Mouse (Mus musculus) retina, postnatal 7 days (tissue): Measurements from ENCODE around the gene Ampd2.

Experiments used
- DNase-seq: peaks from one replicate; pipeline ENCODE4 v3.0.0-alpha.2; 2012; ENCODE audit warnings: low read depth, low spot score

The Ampd2 gene

GRCm38 (mm10) chr3:108069231-108069870, 17.1 kb downstream of the Ampd2 start:
- no peak for DNase-seq

GRCm38 (mm10) chr3:108068826-108069225, 17.6 kb downstream of the Ampd2 start:
- DNase-seq, result no peak

- DNase-seq, result no peak
These were observed 19.0 kb downstream of the Ampd2 start for GRCm38 (mm10) chr3:108067370-108067934.

- no peak for DNase-seq
These were observed 20.9 kb downstream of the Ampd2 start for GRCm38 (mm10) chr3:108065551-108065950.

DNA sequence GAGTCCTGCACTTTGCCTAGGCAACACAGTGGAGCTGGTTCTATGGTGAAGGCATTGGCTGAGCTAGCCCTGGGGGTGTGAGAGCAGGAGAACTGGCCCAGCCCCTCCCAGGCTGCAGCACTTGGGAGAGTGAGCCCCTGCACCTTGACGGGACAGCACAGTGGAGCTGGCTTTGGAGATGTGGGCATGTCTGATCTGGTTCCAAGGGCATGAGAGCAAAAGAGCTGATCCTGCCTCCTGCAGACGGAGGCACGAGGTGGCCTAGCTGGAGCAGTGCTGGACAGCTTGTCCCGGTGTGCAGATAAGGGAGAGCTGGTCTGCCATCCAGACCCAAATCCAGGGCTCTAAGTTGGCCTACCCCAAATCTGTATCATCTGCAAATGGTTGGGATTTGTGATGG, 21.8 kb downstream of the Ampd2 start:
- DNase-seq, result no peak

DNA sequence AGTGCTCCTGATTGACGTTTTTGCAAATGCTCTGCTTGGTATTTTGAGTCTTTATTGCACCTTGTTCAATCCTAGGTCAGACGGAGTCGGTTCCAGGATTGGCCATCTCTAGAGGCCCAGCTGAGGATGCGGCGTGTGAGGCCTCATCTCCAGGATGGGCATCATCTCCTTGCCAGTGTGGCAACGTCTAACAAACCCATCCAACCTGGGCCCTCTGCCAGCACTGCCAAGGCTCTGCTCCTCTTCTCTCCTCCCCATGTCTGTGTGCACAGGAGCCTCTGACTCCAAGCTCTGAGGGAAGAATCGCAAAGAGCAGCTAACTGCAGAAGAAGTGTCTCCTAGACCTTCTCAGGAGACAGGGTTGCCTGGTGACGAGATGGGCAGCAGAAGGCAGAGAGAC, 23.8 kb downstream of the Ampd2 start:
- DNase-seq, result no peak

DNA sequence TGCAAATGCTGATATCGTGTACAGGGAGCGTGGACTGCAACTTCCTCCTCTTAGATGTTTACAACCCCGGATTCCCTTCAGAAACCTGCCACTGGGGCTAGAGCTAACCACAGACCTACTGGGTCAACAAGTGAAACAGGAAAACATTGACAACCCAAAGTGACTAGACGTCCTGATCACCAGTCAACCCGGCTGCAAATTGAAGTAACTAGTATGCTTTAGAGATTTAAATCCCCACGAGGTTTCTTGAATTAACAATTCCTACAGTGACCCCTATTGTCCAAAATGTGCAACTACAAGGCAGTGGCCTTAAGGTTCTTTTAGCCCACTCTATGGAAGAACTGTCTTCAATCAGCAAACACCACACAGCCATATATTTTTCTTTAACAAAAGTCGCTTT, 25.0 kb downstream of the Ampd2 start:
- peak; percentile 51 for DNase-seq

GRCm38 (mm10) chr3:108050493-108050892, 36.0 kb downstream of the Ampd2 start:
- DNase-seq, result no peak

DNA sequence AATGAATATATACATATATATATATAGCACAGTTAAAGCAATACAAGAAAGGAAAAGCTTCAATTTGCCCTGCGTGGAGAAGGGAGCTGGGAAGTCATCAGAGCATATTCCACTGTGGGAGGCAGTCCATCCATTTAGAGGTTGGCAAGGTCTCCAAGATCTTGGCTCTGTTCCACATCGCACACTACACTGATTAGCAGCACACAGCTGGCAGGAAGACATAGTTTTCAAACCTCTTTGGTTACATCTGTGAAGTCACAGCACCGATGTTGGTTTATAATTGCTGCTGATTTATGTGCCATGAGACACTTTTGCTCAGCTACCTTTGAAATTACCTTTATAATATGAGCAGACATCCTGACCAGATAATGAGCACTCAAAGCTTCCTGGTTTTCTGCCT, 38.1 kb downstream of the Ampd2 start:
- no peak for DNase-seq

DNA sequence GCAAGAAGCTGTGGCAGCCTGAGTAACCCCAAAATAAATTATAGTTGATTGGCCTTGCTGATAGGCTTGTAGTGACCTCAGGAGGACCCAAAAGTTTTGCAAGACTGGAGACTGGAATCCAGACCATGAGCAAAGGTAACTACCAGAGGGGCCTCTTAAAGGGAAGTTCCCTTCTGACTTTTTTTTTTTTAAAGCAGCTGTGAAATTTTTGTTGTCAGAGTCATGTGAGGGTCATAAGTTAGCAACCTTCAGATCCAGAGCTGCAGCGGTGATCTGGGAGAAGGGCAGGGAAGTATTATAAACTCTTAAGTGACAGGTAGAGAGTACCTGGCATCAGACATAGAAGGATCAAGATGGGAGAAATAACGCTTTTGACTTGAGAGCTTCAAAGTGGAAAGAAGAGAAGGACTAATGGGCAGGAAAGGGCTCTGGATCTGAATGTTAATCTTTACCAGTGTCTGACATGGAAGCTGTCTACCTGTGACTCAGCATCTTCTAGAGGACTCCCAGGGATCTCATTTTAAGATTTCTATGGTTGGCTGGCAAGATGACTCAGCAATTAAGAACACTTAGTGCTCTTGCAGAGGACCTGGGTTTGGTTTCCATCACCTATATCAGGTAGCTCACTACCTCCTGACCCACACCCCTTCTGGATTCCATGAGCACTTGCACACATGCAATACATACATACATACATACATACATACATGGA, 39.4 kb downstream of the Ampd2 start:
- DNase-seq, result no peak

DNA sequence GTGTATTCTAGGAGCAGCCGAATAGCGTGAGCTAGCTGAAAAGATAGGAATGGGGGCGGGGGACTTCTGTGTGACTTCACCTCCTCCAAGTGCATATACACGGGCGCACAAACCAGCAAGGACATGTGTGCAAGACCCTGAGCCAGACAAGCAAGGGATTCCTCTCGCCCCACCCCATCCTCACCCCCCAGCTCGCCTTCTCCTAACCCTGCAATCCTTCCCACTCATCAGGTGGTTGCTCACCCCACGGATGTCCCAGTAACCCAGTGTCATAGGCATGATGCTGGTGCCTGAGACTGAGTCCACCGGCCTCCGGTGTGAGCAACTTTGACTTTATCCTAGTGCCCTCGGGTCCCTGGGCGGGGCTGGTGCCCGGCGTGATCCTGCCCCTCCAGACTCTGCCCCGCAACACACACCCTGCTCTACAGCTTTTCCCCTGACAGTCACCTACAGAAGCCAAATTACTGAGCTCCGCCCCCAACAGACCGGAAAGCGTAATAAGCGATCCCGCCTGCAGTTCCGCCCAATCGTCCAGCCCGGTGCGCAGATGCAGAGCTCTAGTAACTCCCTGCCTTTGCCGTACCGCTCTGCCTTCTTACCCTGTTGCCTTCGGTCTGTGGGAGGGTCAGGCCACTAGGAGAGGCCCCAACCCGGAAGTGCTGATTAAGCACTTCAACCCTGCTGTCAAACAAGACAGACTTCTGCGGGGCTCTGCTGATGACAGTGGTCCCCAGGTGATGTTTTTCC, 41.9 kb downstream of the Ampd2 start, which contains the start of gene Gstm4:
Gstm4 (minus strand) TSS at position 501 of the 747 bp plus-strand sequence.
- DNase-seq, result peak; percentile 47

DNA sequence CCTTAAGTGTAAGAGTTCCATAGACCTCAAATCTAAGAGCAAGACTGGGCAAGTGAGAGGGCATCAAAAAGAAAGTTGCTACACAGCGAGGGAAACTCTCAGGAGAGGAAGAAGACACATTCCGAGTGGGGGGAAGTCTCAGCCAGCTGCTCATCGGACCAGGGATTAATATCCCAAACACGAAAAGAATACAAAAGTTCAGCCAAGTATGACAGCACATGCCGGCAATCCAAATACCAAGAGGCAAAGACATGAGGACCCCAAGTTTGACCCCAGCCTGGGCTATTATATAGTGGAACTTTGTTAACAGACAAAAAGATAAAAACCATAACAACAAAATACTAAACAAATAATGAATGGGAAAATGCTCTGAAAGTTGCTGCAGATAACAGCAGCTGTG, 53.3 kb downstream of the Ampd2 start:
- DNase-seq, result no peak

DNA sequence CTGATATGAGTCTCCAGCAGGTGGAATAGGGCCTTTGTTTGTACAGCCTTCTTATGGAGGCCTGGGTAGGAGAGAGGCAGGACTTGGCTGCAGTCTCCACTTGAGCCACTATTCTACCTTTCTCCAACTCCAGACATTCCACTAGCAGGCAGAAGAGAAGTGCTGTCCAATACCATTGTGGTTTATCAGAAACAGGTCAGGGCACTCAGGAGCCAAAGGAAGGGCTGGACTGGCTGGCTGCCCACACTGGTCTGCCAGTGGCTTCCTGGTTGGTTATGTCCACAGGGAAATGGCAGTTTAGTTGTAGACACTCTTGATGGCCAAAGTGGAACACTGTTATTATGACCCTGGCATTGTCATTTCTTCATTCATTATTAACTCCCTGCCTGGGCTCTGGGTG, 54.3 kb downstream of the Ampd2 start:
- no peak for DNase-seq

DNA sequence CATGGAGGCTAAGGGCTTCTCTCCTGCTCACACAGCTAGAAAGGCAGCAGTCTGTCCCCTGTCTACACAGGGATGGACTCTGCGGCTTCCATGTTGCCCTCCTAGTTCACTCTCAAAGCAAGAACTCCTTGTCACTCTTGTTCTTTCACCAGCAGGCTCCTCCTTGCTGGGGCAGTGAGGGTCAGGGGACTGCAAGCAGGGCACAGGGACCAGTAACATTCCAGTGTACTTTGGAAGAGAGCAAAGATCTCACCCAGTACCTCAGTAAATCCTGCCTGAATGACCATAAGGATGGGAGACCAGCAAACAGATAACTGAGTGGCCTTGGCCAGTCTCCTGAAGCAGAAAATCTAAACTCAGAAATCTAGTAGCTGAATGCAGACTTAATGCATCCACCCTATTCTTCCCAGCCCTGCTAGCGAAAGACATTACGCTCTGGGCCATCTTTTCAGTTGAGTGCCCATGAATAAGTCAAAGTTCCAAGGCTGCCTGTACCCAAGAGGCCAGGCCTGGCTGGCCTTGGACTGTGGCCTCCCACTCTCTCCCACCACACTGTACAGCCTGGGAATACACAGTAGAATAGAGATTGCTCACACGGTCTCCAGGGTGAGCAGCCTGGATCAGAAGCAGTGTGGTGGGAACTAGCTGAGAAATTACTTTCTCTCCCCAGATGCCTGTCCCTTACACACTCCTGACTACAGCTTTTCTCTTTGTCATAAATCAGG, 57.6 kb downstream of the Ampd2 start:
- no peak for DNase-seq

DNA sequence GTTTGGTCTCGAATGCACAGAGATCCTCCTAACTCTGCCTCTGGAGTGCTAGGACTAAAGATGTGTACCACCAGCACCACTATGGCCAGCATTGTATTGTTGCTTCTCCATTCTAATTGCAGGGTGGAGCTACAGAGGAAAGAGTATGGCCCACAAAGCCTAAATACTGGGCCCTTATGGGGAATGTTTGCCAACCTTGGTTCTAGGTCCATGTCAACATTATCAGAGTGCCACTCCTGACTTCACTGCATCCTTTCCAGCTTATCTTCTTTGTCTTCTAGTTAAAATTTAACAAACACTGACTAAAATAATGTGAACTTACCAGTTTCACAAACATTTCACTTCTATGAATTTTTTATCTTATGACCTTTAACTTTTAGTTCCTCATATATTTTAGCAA, 59.9 kb downstream of the Ampd2 start:
- DNase-seq, result no peak

DNA sequence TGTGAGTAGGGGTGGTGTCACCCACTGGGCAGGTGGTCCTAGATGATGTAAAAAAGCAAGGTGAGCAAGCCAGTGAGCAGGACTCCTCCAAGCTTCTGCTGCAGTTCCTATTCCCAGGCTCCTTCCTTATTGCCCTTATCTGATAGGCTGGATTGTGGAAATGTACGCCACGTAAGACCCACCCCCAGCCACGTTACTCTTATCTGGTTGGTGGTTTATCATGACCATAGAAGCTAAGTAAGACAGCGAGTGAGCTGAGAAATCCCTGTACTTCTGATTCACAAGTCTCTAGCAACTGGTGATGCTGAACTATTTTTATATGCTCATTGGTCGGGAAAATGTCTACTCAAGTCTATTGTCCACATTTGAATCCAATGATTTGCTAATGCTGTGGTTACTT, 60.4 kb downstream of the Ampd2 start:
- no peak for DNase-seq

DNA sequence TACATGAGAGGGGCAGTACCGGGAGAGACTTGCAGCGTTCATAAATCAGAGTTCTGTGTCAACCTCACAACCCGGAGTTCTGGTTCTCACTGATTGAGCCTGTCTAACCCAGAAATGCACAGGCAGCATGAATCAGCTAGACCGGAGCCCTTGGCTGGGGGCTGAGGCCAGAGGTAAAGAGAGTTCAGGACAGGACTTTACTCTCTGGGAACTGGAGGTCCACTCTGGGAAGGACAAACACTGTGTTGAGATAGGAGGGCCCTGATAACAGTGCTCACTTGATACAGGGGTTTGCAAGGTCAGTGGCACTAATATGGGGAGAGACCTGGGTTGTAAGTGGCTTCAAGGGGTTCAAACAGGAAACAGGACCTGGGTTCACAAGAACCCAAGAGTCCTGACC, 61.1 kb downstream of the Ampd2 start:
- no peak for DNase-seq
